Mouse (Mus musculus) spleen, postnatal 10 days (tissue): ENCODE results near the gene Nobox.

Experiments
- DNase-seq, 2 experiments: peaks; one replicate each; pipeline ENCODE4 v3.0.0; 2021 to 2022; ENCODE audit warnings: low spot score in 2 of 2

Gene Nobox

GRCm38 (mm10) chr6:43309454-43309853 is at the start of gene Nobox:
Gene Nobox (minus strand): TSS chr6:43309554.
- no peak for DNase-seq

GRCm38 (mm10) chr6:43354562-43355241 is 45.3 kb upstream of the Nobox start:
- no peak for DNase-seq

GRCm38 (mm10) chr6:43353446-43353845 is 44.1 kb upstream of the Nobox start:
- DNase-seq = no peak

GRCm38 (mm10) chr6:43349083-43349482 is 39.7 kb upstream of the Nobox start:
- no peak for DNase-seq

- no peak for DNase-seq
Measured at GRCm38 (mm10) chr6:43347637-43348036, 38.3 kb upstream of the Nobox start.

- no peak for DNase-seq
Measured at GRCm38 (mm10) chr6:43343006-43343405, 33.7 kb upstream of the Nobox start.

- DNase-seq = no peak
Measured at GRCm38 (mm10) chr6:43342386-43342785, 33.0 kb upstream of the Nobox start.

- no peak for DNase-seq
Measured at GRCm38 (mm10) chr6:43338804-43339203, 29.4 kb upstream of the Nobox start.

GRCm38 (mm10) chr6:43337491-43337961 is 28.2 kb upstream of the Nobox start:
- no peak for DNase-seq

GRCm38 (mm10) chr6:43335619-43336234 is 26.4 kb upstream of the Nobox start:
- no peak for DNase-seq

GRCm38 (mm10) chr6:43333479-43333878 is 24.1 kb upstream of the Nobox start:
- no peak for DNase-seq

GRCm38 (mm10) chr6:43312961-43313656 is 3.8 kb upstream of the Nobox start:
- DNase-seq = no peak

- no peak for DNase-seq
Measured at GRCm38 (mm10) chr6:43312546-43312945, 3.2 kb upstream of the Nobox start.

- no peak for DNase-seq
Measured at GRCm38 (mm10) chr6:43310071-43310470, 717 bp upstream of the Nobox start.

GRCm38 (mm10) chr6:43297508-43297850 is 11.9 kb downstream of the Nobox start:
- DNase-seq = no peak

GRCm38 (mm10) chr6:43296798-43297507 is 12.4 kb downstream of the Nobox start:
- no peak for DNase-seq

- no peak for DNase-seq
Measured at GRCm38 (mm10) chr6:43295908-43296307, 13.4 kb downstream of the Nobox start.

GRCm38 (mm10) chr6:43293175-43293574 is 16.2 kb downstream of the Nobox start:
- no peak for DNase-seq

GRCm38 (mm10) chr6:43292471-43293076 is 16.8 kb downstream of the Nobox start:
- no peak for DNase-seq

- no peak for DNase-seq
Measured at GRCm38 (mm10) chr6:43292041-43292440, 17.3 kb downstream of the Nobox start.

GRCm38 (mm10) chr6:43280481-43280880 is 28.9 kb downstream of the Nobox start:
- DNase-seq = no peak

- DNase-seq = no peak
Measured at GRCm38 (mm10) chr6:43278247-43278646, 31.1 kb downstream of the Nobox start.
